Mouse (Mus musculus) CH12.LX (cell line): ENCODE results near the gene Cerkl. TPM values are rescaled to one million over a fixed set of nuclear protein-coding genes. Genes with fewer than 3 reads are reported as not detected.
A peak's percentile ranks its signal among the peaks of the same experiment; 100 is the strongest.

Experiments
- DNase-seq: peaks from one replicate; pipeline ENCODE4 v3.0.0-alpha.2; 2013; ENCODE audit errors: extremely low read depth
- H3K27ac ChIP-seq: 2 replicates; pipeline ENCODE4 v1.5.1; 2012; ENCODE audit warnings: low read depth, mild to moderate bottlenecking, control low read depth, moderate library complexity; ENCODE audit not compliant: insufficient read depth
- H3K27me3 ChIP-seq: replicated peaks from 2 replicates; pipeline ENCODE3; 2012; ENCODE audit warnings: inconsistent platforms
- H3K36me3 ChIP-seq, 2 experiments: replicated peaks in 1 of 2; 2 replicates each; pipeline versions ENCODE3 to v1.6.1; 2012; ENCODE audit warnings: inconsistent platforms in 1 of 2, low read length in 1 of 2, mild to moderate bottlenecking in 1 of 2, mixed read lengths in 1 of 2, moderate library complexity in 1 of 2; ENCODE audit not compliant: control insufficient read depth in 1 of 2, insufficient read depth in 1 of 2
- H3K4me1 ChIP-seq, 2 experiments: 2 replicates each; pipeline ENCODE4 v1.6.1; 2012; ENCODE audit warnings: inconsistent platforms in 1 of 2, moderate library complexity in 1 of 2; ENCODE audit not compliant: insufficient read depth in 2 of 2, control insufficient read depth in 1 of 2
- H3K4me2 ChIP-seq: 2 replicates; pipeline ENCODE4 v1.6.1; 2012; ENCODE audit warnings: low read depth, mild to moderate bottlenecking, control low read depth; ENCODE audit not compliant: poor library complexity, insufficient read depth, severe bottlenecking
- H3K4me3 ChIP-seq, 3 experiments: fragments of 150-350 bp in 1 of 3; sonication (generic) in 1 of 3; replicated peaks in 1 of 3; 2 replicates each; pipeline versions ENCODE3 to v1.5.1; 2011 to 2012; ENCODE audit warnings: low read depth in 2 of 3, low read length in 2 of 3, mild to moderate bottlenecking in 2 of 3, moderate library complexity in 2 of 3, control low read depth in 1 of 3, improper control_type of control experiment in 1 of 3, inconsistent platforms in 1 of 3, mixed read lengths in 1 of 3; ENCODE audit not compliant: poor library complexity in 1 of 3
- H3K79me2 ChIP-seq: replicated peaks from 2 replicates; pipeline ENCODE4 v1.6.1; 2012; ENCODE audit warnings: mild to moderate bottlenecking, moderate library complexity; ENCODE audit not compliant: control insufficient read depth, poor library complexity, insufficient read depth, severe bottlenecking; ENCODE audit errors: extremely low read depth
- H3K9ac ChIP-seq: 2 replicates; pipeline ENCODE4 v1.6.1; 2012; ENCODE audit warnings: low read depth, mild to moderate bottlenecking, control low read depth, moderate library complexity; ENCODE audit not compliant: insufficient read depth
- H3K9me3 ChIP-seq: replicated peaks from 2 replicates; pipeline ENCODE3; 2012; ENCODE audit warnings: low read length, inconsistent platforms, mixed read lengths
- BHLHE40 ChIP-seq: IDR thresholded peaks from 2 replicates; pipeline ENCODE4 v1.6.1; 2011; ENCODE audit warnings: mild to moderate bottlenecking, low read depth, low read length, improper control_type of control experiment
- CHD2 ChIP-seq: IDR thresholded peaks from 2 replicates; pipeline ENCODE4 v1.6.1; 2011; ENCODE audit warnings: low read length, improper control_type of control experiment
- EP300 ChIP-seq: IDR thresholded peaks from 2 replicates; pipeline ENCODE4 v1.6.1; 2011; ENCODE audit warnings: low read length, improper control_type of control experiment
- ETS1 ChIP-seq: conservative IDR thresholded peaks from 2 replicates; pipeline ENCODE4 v1.6.1; 2012; ENCODE audit warnings: low read depth, mild to moderate bottlenecking, inconsistent platforms, low read length, improper control_type of control experiment, moderate library complexity
- HCFC1 ChIP-seq: IDR thresholded peaks from 2 replicates; pipeline ENCODE4 v1.6.1; 2012; ENCODE audit warnings: low read depth, mild to moderate bottlenecking, inconsistent platforms, low read length, improper control_type of control experiment
- IRF4 ChIP-seq: IDR thresholded peaks from 2 replicates; pipeline ENCODE4 v1.6.1; 2014; ENCODE audit warnings: low read depth, mild to moderate bottlenecking, inconsistent platforms, low read length, improper control_type of control experiment
- JUN ChIP-seq: IDR thresholded peaks from 2 replicates; pipeline ENCODE4 v1.6.1; 2011; ENCODE audit warnings: low read depth, mild to moderate bottlenecking, low read length, improper control_type of control experiment, moderate library complexity; ENCODE audit not compliant: insufficient read depth
- MAZ ChIP-seq: IDR thresholded peaks from 2 replicates; pipeline ENCODE4 v1.6.1; 2012; ENCODE audit warnings: low read depth, mild to moderate bottlenecking, inconsistent platforms, low read length, improper control_type of control experiment, moderate library complexity
- MYC ChIP-seq: IDR thresholded peaks from 2 replicates; pipeline ENCODE4 v1.6.1; 2011; ENCODE audit warnings: low read depth, mild to moderate bottlenecking, improper control_type of control experiment, low read length
- NELFE ChIP-seq: IDR thresholded peaks from 2 replicates; pipeline ENCODE4 v1.6.1; 2011; ENCODE audit warnings: low read depth, low read length, improper control_type of control experiment
- POLR2A ChIP-seq: IDR thresholded peaks from 2 replicates; pipeline ENCODE4 v1.6.1; 2011; ENCODE audit warnings: low read depth, mild to moderate bottlenecking, improper control_type of control experiment, low read length
- RAD21 ChIP-seq: IDR thresholded peaks from 2 replicates; pipeline ENCODE4 v1.6.1; 2011; ENCODE audit warnings: low read depth, mild to moderate bottlenecking, low read length, improper control_type of control experiment, moderate library complexity
- SIN3A ChIP-seq: IDR thresholded peaks from 2 replicates; pipeline ENCODE4 v1.6.1; 2012; ENCODE audit warnings: low read length, improper control_type of control experiment, inconsistent platforms
- USF2 ChIP-seq: conservative IDR thresholded peaks from 2 replicates; pipeline ENCODE4 v1.6.1; 2011; ENCODE audit warnings: low read depth, low read length, improper control_type of control experiment
- ZC3H11A ChIP-seq: IDR thresholded peaks from 2 replicates; pipeline ENCODE4 v1.6.1; 2012; ENCODE audit warnings: low read depth, mild to moderate bottlenecking, inconsistent platforms, low read length, improper control_type of control experiment
- dilution Hi-C: fragments of 300-500 bp; cut with MboI; formaldehyde crosslinking; loops from 2 replicates; pipeline ENCODE4 v1.14.3; 2020; ENCODE audit warnings: low sequenced_read_pairs; ENCODE audit not compliant: extremely low pct_unique_long_range_greater_than_20kb, extremely low pct_ligation_motif_present
- in situ Hi-C: fragments of 300-500 bp; cut with MboI; formaldehyde crosslinking; loops from 3 replicates; pipeline ENCODE4 v1.14.3; 2019; ENCODE audit warnings: low sequenced_read_pairs, low pct_ligation_motif_present, low pct_unique_long_range_greater_than_20kb, mixed read lengths
- polyA plus RNA-seq: library from polyadenylated mRNA; unstranded; fragments of >175 nt; gene quantifications from 2 replicates; pipeline ENCODE4 v1.2.1, GENCODE M21; 2012; ENCODE audit warnings: low read depth; ENCODE audit not compliant: insufficient read length
- total RNA-seq, 2 experiments: library from RNA; depleted of rRNA; stranded (reverse); fragments of 300-350 nt in 1 of 2; fragments of >200 nt in 1 of 2; gene quantifications; 2 replicates each; pipeline ENCODE4 v1.2.3; 2012 to 2014

Cerkl gene
- total and polyA plus RNA-seq, 3 experiments = 10.9 to 19.6 (median 15.6) TPM

- H3K4me2 ChIP-seq = no peak overlapping the region
- in situ Hi-C loops = no loop called here
- H3K4me3 ChIP-seq = no peak overlapping the region
- no peaks in the 10 kb centered on the region for H3K27me3 ChIP-seq
- H3K36me3 ChIP-seq = no peaks in the 10 kb centered on the region
- H3K79me2 ChIP-seq = no peaks in the 10 kb centered on the region
- no peak overlapping the region for H3K27ac ChIP-seq
- H3K9me3 ChIP-seq = no peaks in the 10 kb centered on the region
- no peak for DNase-seq
- TF ChIP-seq JUN (no peak), IRF4 (no peak), NELFE (no peak), RAD21 (no peak), ZC3H11A (no peak), BHLHE40 (no peak), EP300 (no peak)
- dilution Hi-C loops = no loop called here
- no peak overlapping the region for H3K9ac ChIP-seq
- peaks cover 3 to 24% of the 10 kb centered on the region in 2 experiments; a peak in 3 of 4 replicates for H3K4me1 ChIP-seq
Observed at GRCm38 (mm10) chr2:79443861-79444620, 12.5 kb downstream of the Cerkl start.

GRCm38 (mm10) chr2:79443401-79443800 is 13.2 kb downstream of the Cerkl start:
- Histone ChIP-seq H3K4me3 (no peak overlapping the region), H3K27ac (no peak overlapping the region), H3K27me3 (no peaks in the 10 kb centered on the region), H3K4me1 (peaks cover 3 to 24% of the 10 kb centered on the region in 2 experiments; a peak in 3 of 4 replicates), H3K9ac (no peak overlapping the region), H3K36me3 (no peaks in the 10 kb centered on the region), H3K79me2 (no peaks in the 10 kb centered on the region), H3K9me3 (no peaks in the 10 kb centered on the region), H3K4me2 (no peak overlapping the region; the same call in 1 of the 2 replicates)
- TF ChIP-seq CHD2 (no peak), ETS1 (peak; percentile 6; the same call in 1 of the 2 replicates)
- no peak for DNase-seq
- in situ Hi-C loops = no loop called here
- dilution Hi-C loops = no loop called here

GRCm38 (mm10) chr2:79442906-79443305 is 13.7 kb downstream of the Cerkl start:
- no peak for DNase-seq
- in situ Hi-C loops = no loop called here
- Histone ChIP-seq H3K4me2 (peak overlapping the region; percentile 61), H3K27me3 (no peaks in the 10 kb centered on the region), H3K79me2 (no peaks in the 10 kb centered on the region), H3K9ac (no peak overlapping the region), H3K4me3 (no peak overlapping the region), H3K27ac (no peak overlapping the region), H3K4me1 (peaks cover 3 to 23% of the 10 kb centered on the region in 2 experiments; a peak in 3 of 4 replicates), H3K36me3 (no peaks in the 10 kb centered on the region), H3K9me3 (no peaks in the 10 kb centered on the region)
- TF ChIP-seq CHD2 = no peak
- no peak for TF ChIP-seq HCFC1
- TF ChIP-seq MAZ = no peak
- no peak for TF ChIP-seq SIN3A
- TF ChIP-seq POLR2A = no peak
- no peak for TF ChIP-seq IRF4
- TF ChIP-seq MYC = no peak
- TF ChIP-seq USF2 = no peak
- TF ChIP-seq EP300 = no peak
- dilution Hi-C loops = no loop called here
